Mouse (Mus musculus): ENCODE data around the gene Sox5.

Sox5 gene

DNA sequence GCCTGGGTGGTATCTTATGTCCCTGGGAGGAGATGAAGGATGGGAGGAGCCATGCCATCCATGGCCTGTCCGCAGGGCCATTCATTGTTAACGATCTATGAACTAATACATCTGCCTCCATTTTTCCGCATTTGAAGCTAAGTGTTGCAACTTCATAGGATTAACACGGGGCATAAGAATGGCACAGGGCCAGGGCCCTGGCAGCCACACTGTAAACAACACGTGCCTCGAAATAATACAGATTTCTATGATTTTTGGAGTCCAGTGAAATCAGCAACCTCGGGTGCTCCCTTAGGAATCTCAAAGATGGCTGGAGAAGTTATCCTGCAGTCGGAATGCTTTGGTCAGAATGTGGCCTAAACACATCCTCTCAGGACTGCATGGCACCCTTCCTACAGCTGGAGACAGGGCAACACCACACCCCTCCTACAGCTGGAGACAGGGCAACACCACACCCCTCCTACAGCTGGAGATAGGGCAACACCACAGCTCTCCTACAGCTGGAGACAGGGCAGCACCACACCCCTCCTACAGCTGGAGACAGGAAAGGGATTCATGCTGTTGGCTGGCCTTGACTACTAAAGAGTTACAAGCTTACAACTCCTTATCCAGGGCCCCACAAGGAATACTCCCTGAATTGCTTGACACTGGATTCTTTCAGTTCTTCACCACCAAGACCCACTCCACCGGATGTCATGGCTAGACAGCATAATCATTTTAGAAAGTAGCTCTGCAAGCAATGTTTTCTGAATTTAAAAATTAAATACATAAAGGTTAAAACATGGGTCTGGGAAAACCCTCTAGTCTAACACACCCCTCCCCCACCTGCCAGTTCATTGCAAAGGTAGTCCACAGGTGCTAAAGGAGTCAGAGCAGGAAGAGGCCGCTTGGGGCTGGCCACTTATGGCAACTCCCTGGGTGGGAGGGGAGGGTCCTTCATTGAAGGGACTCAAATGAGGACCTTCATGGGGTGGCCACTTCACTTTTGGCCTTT, 122.4 kb downstream of the Sox5 start:
- DNase-seq (ENCODE audit: low spot score in 2 of 2): no peak

DNA sequence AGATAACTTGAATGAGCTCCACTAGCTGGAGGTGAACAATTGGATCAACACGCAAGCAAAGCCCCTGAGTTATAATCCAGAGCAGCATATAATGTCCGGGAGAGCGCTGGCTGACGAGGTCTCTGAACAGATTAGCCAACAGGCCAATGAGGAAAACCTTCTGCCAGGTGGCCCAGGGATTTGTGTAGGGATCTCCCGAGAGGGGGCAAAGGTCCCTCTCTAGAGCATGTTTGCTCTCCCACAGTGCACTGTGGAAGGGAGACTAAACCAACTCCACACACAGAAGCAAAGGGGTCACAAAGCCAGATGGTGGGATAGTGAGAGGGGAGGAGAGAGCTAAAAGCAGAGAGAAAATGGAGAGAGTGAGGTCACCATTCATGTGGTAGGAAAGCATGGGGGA, 128.9 kb downstream of the Sox5 start:
- no peak for DNase-seq (ENCODE audit: low spot score in 2 of 2)

DNA sequence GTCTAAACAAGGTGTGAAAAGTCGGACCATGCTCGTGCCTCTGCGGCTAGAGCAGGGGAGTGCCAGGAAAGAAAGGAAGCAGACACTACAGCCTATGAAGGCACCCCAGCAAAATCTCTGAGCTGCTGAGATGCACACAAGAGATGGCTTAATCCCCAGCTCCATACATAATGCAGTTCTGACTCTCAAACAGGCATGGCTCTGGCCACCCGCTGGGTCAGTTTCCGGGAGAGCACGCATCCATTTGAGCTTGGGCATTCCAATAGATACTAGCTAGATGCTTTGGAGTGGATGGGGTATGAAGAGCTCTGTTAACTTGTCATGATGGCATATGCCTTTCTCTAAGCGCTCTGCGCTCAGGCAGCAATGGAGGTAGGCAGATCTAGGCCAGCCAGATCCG, 132.9 kb downstream of the Sox5 start:
- no peak for DNase-seq (ENCODE audit: low spot score in 2 of 2)

DNA sequence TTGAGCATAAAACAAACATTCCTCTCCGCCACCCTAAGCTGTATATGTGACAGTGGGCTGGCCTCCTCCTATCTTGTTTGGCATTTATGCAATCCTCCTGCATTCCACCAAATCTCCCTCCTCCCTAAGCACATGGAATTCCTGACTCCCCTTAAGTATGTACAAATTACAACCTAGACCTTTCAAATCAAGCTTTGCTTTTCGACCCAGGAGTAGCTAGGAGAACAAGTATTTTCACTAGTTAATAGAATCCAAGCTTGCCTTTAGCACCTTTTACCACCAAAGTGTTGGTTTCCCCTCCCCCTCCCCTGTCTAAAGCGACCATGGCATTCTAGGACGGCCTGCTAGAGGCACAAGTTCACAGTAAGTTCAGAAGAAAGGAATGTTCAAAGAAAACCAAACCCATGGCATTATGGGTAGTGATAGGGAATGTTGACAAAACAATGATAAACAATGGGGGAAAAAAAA, 133.6 kb downstream of the Sox5 start:
- DNase-seq (ENCODE audit: low spot score in 2 of 2): no peak

DNA sequence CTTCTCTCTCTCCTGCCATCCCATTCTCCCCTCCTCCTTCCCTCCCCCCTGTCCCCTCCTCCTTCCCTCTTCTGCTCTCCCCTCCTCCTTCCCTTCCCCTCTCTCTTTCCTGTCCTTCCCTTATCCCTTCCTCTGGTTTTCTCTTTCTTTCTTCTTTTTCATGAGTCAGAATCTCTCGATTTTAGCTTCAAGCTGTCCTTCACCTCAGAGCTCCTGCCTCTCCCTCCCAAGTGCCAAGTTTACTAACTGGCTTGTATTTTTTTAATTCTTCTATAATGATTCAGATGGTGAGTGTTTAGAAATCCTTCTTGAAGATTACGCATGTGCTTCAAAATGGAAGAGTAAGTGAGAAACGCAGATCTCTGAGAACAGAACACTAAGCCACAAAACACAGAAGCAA, 135.4 kb downstream of the Sox5 start:
- DNase-seq (ENCODE audit: low spot score in 2 of 2): no peak

DNA sequence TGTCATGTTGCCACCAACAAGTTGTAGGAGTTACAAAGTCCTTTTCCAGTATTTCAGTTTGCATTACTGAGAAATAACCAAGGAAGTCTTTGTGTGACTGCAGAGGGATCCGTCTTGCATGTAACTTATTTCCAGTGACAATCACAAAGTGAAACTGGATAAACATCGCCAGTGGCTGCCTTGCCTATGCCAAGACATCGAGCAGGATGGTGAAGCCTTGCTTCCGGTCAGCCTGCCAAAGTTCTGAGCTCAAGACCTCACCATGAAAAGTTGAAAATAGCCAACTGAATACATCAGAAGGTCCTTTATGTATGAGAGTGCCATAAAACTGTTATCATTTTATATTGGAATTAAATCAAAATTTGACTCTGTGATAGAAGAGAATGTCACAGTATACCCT, 136.0 kb downstream of the Sox5 start:
- DNase-seq (ENCODE audit: low spot score in 2 of 2): no peak

DNA sequence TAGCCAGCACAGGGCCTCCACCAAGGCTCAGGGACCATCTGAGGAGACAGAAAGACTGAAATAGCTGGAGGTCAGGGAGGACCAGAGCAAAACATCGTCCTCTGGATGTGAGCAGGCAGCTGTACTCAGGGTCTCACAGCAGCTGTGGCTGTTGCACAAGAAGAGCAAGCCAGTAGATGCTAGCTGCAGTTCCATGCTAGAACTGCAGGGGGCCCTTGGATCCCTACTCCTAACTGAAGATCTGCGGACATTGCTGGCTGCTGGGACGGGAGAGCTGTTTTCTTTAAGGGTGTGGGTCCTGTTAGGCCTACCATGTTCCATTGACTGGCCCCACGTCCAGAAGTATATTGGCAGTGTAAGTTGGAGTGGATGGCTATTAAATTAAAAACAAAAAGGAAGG, 137.1 kb downstream of the Sox5 start:
- no peak for DNase-seq (ENCODE audit: low spot score in 2 of 2)

DNA sequence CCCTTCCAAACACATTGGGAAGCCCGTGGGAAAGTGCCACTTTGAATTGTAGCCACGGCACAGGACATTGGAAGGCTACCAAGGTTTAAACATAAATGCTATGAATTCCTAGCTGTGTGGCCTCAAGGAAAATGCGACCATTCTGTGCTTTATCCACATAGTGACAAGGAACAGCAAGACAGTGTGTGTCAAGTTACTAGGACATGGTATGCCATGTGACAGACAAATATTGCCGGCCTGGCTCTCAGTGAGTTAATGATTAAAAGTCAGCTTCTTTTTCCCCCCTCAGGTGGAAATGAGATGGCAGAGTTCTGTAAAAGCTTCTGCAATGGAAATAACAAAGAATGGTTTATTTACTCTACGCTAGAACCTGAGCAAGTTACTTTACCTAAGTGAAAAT, 138.2 kb downstream of the Sox5 start:
- DNase-seq (ENCODE audit: low spot score in 2 of 2): no peak

DNA sequence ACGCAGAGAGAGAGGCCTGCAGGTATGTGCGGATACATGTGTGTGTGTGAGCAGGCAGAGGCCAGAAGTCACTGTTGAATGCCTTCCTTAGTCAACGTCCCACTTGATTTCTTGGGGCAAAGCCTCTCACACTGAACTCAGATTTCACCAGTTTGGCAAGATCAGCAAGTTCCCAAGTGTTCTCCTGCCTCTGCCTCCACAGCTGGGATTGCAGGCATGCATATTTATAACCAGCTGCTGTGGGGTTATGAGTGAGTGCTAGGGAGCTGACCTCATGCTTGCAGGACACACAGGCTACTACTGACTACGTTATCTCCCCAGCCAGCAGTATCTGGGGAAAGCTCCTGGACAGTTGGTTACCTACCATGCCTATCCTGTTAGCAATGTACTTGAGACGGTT, 139.9 kb downstream of the Sox5 start:
- DNase-seq (ENCODE audit: low spot score in 2 of 2): no peak

DNA sequence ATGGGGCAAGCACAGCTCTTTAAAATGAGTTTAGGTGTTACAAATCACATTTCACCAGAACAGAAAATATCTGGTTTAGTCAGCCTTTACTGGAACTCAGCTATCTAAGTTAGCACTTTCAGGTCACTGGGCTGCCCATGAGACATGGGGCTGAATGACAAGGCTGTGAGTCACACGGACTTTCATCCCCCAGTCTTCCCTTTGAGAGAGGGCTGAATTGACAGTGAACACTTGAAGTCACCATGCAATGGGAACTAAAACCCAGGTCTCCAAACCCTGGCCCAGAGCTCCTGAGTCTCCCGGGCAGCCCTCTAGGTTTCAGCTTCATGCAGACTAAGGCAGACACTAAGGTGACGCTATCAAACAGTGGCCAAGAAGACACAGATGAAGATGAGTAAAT, 141.2 kb downstream of the Sox5 start:
- DNase-seq (ENCODE audit: low spot score in 2 of 2): no peak

DNA sequence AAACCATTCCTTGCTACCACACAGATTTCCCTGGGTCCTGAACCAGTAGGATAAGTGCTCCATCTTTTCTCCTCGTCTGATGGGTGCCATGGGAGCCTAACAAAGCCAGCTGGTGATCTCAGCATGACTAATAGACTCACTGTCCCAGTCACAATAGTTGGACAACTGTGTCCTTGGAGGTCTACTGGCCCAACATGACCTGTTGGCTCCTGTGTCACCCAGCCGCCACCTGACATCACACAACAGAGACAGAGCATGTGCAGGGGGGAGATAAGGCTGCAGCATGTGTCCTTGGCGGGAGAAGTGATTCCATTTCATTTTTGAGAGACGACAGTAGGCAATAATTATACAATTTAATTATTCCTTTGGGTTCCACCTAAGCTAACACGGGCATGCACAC, 143.2 kb downstream of the Sox5 start:
- no peak for DNase-seq (ENCODE audit: low spot score in 2 of 2)

DNA sequence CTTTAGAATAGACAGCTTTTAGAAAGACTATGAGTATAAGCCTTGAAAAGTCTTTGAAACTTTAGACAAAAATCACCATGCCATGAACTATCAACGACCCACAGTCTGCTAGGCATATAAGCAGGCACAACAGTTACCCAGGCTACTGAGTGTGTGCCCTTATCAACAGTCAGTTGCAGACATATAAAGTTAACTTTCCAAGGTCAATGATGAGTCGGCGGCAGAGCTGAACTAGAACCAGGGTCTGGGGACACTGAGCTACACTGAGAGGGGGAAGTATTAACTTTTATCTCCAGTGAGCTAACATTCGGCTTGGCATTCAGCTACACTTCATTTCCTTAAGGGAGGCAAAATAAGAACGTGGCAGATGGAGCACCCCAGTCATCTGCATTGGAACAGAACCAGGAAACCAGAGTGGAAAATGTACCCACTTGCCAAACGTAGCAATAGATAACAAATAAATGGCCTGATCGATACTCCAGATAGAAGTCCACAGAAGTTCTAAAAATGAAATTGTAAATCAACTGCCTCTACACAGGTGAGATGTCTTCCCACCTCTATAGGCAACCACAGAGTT, 154.2 kb downstream of the Sox5 start:
- DNase-seq (ENCODE audit: low spot score in 2 of 2): no peak

DNA sequence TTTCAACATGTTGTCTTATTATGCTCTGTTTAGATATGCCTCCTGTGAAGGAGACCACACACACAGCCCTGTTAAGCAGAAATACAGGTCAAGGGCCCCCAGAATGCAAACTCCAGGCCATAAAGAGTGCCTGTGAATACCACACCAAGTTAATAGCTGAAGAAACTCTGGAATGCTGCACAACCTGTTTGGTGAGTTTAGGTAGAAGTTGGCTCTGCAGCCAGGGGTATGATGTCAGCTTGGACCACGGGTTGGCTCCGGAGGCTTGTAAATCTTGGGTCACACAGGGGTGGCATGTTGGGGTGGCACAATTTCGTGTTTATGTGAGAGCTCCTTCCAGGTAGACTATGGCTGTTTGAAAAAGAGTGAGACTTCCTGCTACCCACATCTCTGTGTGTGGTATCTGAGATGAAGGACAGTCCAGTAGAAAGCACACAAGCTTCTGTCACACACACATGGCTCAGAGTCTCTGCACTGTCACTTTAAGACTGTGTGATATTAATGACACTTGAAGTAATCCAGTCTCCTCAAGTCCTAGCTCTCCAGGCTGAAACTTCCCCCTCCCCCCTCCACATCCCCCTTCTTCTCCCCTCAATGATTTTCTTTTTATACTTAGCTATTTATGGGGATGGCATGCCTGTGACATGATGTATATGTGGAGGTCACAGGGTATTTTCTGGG, 160.5 kb downstream of the Sox5 start:
- no peak for DNase-seq (ENCODE audit: low spot score in 2 of 2)

DNA sequence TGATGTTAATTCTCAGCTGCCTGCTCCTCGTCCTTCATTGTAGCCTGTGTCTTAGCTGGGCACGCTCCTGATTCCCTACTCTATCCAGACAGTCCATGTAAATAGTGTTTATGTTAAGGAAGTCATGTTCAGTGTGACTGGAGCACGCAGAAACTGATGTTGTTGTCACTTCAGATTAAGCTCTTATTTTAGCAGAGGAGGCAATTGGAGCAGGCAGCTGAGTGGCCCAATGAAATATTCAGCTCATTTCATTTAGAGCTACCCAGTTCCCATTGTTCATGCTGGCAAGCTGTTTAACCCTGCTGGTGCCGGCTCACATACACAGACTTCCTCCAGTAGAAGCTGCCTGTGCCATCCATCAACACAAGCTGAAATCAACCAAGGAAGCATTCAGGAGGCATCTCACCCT, 170.4 kb downstream of the Sox5 start:
- DNase-seq (ENCODE audit: low spot score in 2 of 2): no peak

DNA sequence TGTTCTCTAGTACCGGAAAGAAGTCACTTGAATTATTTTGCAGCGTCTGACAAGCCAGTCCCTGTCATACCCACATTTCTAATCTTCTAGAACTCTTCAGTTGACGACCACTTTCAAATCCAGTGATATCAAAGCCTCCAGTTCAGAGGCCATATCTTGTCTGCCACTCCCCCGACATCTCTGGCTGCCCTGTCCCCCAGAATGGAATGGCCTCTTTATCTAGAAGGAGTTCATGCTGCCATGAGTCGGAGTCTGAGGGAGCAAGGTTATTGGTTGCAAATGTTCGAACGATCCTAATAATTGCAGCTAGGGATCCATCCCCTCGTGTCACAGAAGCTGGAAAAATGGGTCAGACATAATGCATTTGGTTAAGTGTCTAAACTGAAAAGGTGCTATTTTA, 170.9 kb downstream of the Sox5 start:
- no peak for DNase-seq (ENCODE audit: low spot score in 2 of 2)

DNA sequence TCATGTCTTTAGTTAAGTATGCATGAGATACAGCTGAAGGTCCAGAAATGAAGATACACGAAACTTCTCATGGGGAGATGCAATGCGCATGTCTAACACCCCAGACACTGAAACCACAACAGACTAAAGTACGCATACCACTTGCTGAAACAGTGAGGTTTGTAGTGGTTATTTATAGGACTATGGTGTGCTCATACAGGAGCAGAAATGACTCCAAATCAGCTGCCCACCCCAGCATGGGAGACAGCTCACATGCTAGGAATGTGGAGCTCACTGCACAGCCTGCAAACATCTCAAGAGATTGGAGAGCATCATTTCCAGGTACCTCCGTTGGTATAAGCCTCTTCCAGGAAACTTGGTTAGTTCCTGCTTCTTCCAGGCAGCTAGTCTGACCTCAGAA, 178.9 kb downstream of the Sox5 start:
- no peak for DNase-seq (ENCODE audit: low spot score in 2 of 2)

DNA sequence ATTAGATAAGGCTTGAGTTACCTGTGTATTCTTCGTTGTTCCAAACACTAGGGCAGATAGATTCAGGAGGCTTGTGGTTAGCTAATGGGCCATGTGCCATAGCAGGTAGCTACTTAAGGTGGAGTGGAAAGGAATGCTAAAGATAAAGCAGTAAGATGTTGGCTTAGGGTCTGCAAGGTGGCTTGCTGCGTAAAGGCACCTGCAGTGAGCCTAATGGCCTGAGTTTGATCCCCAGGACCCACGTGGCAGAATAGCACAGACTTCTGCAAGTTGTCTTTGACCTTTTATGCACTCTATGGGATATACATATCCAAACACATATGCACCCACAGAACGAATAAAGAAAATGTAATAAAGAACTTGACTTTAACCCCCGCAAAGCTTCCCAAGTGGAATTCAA, 181.4 kb downstream of the Sox5 start:
- no peak for DNase-seq (ENCODE audit: low spot score in 2 of 2)

DNA sequence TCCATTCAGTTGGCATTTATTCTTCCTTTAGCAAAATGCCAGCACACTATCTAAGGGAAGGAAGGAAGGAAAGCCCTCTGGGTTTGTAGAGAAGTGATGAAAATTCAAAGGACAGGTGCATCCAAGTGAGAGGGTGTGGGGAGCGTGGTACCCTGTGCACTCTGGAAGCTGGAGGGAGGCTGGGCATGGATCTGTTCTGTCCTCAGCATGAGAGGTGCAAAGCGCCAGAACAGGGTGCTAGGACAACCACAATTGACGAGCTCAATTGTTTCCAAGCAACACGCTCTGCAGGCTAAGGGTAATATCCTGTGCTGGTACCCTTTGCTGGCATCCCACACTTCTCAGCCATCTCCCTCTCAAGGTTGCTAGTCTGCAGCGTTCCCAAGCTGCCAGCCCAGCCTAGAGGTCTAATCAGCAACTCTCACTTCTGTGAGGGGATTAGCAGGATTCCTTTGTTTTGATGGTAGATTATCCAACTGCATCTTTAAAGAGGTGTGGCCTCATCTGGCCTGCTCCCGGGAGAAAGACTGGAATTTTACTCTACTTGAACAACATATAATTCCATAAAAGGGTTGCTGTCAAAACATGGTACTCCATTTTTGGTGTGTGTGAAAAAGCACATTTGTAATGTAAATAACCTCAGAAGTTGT, 183.3 kb downstream of the Sox5 start:
- DNase-seq (ENCODE audit: low spot score in 2 of 2): no peak

DNA sequence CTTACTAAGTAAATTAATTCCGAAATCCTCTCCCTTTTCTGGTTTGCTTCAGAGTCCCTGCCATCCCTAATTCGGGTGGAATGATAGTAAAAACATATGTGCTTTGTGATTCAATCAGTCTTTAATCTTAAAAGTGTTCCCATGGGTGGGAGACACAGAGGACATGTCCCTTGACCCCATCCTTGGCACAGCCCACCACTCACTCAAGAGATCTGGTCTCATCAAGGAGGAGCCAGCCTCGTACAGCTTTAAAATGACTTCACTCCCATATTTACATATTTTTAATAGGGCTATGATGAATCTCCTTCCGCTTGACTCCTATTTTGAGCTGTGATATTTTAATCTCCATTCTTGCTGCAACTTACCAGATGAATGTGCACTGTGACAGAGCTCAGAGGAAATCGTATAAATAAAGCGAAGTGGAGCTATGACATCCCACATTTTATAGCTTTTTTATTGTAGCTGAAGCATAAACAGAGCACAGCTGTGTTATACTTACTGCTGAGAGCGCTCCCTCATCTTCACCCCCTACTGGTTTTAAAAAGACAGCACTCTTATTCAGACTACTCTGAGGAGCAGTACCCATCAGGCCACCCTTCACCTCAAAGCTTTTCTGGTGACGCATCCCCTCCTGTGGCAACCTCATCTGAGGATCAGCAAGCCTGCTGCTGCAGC, 185.1 kb downstream of the Sox5 start:
- DNase-seq (ENCODE audit: low spot score in 2 of 2): no peak

DNA sequence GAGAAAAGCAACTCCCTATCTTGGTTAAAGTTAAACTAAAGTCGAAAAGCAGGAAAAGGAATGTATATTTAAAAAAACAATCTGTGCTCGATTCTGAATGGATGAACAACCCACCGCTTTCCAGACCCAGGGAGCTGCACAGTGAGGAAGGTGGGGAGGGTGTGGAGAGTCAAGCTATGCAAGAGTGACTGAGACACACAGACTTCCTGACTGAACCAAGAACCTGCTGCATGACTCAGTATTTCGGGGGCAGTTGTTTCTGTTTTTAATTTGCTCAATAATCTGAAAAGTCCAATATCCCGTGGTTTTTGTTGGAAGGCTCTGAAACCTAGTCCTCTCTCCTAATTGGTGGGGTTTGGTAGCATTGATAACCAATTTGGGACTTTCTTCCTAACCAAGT, 196.9 kb downstream of the Sox5 start:
- DNase-seq (ENCODE audit: low spot score in 2 of 2): no peak

DNA sequence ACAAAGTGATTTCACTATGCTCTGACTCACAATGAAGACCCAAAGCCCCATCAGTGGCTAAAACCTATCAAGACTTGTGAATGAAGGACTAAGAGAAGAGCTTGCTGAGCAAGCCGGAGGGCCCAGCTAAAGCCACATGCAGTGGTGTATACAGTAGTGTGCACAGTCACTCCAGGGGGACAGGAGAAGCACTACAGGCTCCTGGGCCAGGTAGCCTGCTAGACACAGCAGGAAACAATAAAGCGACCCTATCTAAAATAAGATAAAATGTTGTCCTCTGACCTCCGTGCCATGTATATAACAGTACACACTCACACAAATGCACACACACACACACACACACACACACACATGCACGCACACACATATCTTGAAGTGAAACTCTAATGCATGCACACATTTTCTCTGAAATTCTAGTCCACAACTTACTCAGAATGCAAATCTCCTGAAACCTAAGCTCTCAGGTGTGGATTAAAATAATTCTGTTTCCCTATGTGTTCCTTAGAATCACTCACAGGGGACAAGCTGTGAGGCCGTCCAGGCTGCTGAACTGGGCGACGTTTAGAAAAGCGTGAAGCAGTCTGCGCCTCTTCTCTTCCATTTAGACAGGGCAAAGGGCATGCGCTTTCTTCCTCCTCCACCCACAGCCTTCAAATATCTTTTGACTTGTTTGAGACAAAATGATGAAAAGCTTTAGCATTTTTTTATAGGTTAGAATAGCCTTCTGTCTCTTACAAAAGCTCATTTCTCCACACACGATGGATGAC, 197.5 kb downstream of the Sox5 start:
- DNase-seq (ENCODE audit: low spot score in 2 of 2): no peak

All from frontal cortex, postnatal 10 days (tissue).